Mouse (Mus musculus) kidney, adult 2 months (tissue): ENCODE measurements around the gene Gm853. TPM values are rescaled to one million over a fixed set of nuclear protein-coding genes. Genes with fewer than 3 reads are reported as not detected.

Experiments used
- DNase-seq: peaks from one replicate; pipeline ENCODE4 v3.0.0; 2021
- H3K27ac ChIP-seq: fragments of 200-500 bp; 2 replicates; pipeline ENCODE4 v1.5.1; 2012; ENCODE audit warnings: low read depth, low read length, control low read depth, inconsistent platforms; ENCODE audit not compliant: insufficient read depth
- H3K27me3 ChIP-seq: fragments of 200-500 bp; replicated peaks from 2 replicates; pipeline ENCODE4 v1.6.1; 2012; ENCODE audit warnings: mild to moderate bottlenecking, moderate library complexity, low read length, inconsistent platforms; ENCODE audit not compliant: control insufficient read depth, insufficient read depth
- H3K36me3 ChIP-seq: fragments of 200-500 bp; 2 replicates; pipeline ENCODE4 v1.6.1; 2012; ENCODE audit warnings: mild to moderate bottlenecking, moderate library complexity, low read length, inconsistent platforms; ENCODE audit not compliant: control insufficient read depth, insufficient read depth
- H3K4me1 ChIP-seq: fragments of 200-500 bp; 2 replicates; pipeline ENCODE4 v1.6.1; 2011; ENCODE audit warnings: low read length; ENCODE audit not compliant: control insufficient read depth, insufficient read depth
- H3K4me3 ChIP-seq: fragments of 200-500 bp; 2 replicates; pipeline ENCODE4 v1.5.1; 2011; ENCODE audit warnings: mild to moderate bottlenecking, low read depth, low read length, control low read depth; ENCODE audit not compliant: insufficient read depth
- CTCF ChIP-seq: fragments of 200-500 bp; conservative IDR thresholded peaks from 2 replicates; pipeline ENCODE4 v1.5.1; 2011; ENCODE audit warnings: low read depth, mild to moderate bottlenecking, control low read depth, low read length, moderate library complexity, mixed read lengths; ENCODE audit not compliant: insufficient read depth, insufficient read length
- POLR2A ChIP-seq: fragments of 200-500 bp; IDR thresholded peaks from one replicate; pipeline ENCODE4 v1.6.1; 2011; ENCODE audit warnings: low read depth, low read length, control low read depth
- WGBS: fragments of 180-500 bp; shearing (Covaris S2); methylation state at CpG from one replicate; pipeline ENCODE4 v1.1.7; 2018; 5-methylcytosine and 5-hydroxymethylcytosine counted together
- polyA plus RNA-seq: library from polyadenylated mRNA; depleted of rRNA; stranded (reverse); fragments of >200 nt; gene quantifications from 2 replicates; pipeline ENCODE4 v1.2.3, GENCODE M21; 2012

The Gm853 gene
- polyA plus RNA-seq, 1 experiment = 64.7 TPM

DNA sequence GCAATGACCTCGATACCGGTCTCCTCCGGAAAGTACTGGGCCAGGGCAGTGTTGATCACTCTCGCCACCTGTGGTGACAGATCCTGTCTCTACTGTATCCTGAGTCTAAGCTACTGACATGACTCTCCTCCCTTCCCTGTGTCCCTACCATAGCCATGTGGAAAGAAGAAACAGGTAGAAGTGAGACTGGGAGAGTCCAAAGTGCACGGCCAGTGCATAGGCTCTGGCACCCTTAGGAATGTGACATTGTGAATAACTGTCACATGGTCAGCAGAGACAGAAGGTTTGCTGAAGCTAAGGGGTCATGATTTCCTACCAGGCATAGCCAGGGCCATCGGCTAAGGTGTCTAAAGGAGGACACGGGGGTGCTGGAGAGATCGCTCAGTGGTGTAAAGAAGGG is 6.8 kb downstream of the Gm853 start:
- TF ChIP-seq POLR2A = no peak
- Histone ChIP-seq H3K27ac (no peak overlapping the region), H3K36me3 (no peaks in the 10 kb centered on the region), H3K27me3 (no peaks in the 10 kb centered on the region), H3K4me3 (no peak overlapping the region), H3K4me1 (no peaks in the 10 kb centered on the region; the same call in 1 of the 2 replicates)
- DNase-seq = no peak
- 66% methylated on average over 8 of the region's 8 CpGs for WGBS

- WGBS = 83% methylated on average over 10 of the region's 10 CpGs
- Histone ChIP-seq H3K4me1 (no peaks in the 10 kb centered on the region), H3K27ac (no peak overlapping the region), H3K27me3 (no peaks in the 10 kb centered on the region), H3K4me3 (no peak overlapping the region), H3K36me3 (no peaks in the 10 kb centered on the region)
- DNase-seq = no peak
- TF ChIP-seq CTCF (no peak), POLR2A (no peak)
Measured at GRCm38 (mm10) chr4:130213857-130214256, 8.3 kb downstream of the Gm853 start.

DNA sequence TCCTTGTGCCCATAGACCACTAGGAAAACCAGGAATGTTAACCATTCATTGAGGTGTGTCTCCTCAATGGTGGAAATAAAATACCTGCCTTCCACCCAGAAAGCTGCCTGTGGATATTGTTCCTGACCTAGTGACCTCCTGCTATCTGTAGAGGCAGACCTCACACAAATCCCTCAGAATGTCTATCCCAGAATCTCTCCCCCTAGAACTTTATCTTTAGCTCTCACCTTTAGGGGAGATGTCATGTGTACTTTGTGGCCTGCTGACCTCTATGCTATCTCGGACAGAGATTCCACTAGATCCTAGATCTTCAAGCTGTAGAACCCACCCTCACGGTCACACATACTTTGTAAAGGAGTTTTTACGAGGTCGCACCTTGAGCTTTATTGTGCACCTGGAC is 9.0 kb downstream of the Gm853 start:
- no peaks in the 10 kb centered on the region for H3K4me1 ChIP-seq
- no peak for DNase-seq
- no peak overlapping the region for H3K4me3 ChIP-seq
- H3K27me3 ChIP-seq = no peaks in the 10 kb centered on the region
- no peaks in the 10 kb centered on the region for H3K36me3 ChIP-seq
- 93% methylated on average over 4 of the region's 4 CpGs for WGBS
- H3K27ac ChIP-seq = no peak overlapping the region
- TF ChIP-seq POLR2A (no peak), CTCF (no peak)

DNA sequence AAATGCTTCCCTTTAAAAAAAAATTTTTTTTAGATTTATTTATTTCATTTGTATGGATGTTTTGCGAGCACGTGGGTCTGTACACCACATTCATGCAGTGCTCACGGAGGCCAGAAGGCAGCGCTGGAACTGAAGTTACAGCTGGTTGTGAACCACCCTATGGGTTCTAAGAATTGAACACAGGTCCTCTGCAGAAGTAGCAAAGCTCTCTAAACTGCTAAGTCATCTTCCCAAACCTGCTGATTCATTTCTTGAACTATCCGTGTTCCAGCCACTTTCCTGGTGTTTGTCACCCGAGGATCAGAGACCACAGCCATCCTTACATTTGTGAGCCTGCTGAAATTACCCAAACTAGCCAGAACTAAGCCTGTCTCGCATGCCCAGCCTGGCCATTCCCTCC is 9.8 kb downstream of the Gm853 start:
- Histone ChIP-seq H3K27ac (no peak overlapping the region), H3K4me1 (no peaks in the 10 kb centered on the region), H3K36me3 (no peaks in the 10 kb centered on the region), H3K4me3 (no peak overlapping the region), H3K27me3 (no peaks in the 10 kb centered on the region)
- no peak for TF ChIP-seq CTCF
- TF ChIP-seq POLR2A = no peak
- DNase-seq = no peak
- WGBS = 71% methylated on average over 7 of the region's 7 CpGs

GRCm38 (mm10) chr4:130211870-130212269 is 10.3 kb downstream of the Gm853 start:
- Histone ChIP-seq H3K4me1 (no peaks in the 10 kb centered on the region), H3K36me3 (no peaks in the 10 kb centered on the region), H3K27ac (no peak overlapping the region), H3K27me3 (no peaks in the 10 kb centered on the region), H3K4me3 (no peak overlapping the region)
- DNase-seq = no peak
- WGBS = 97% methylated on average over 2 of the region's 2 CpGs
- TF ChIP-seq CTCF (no peak), POLR2A (no peak)

DNA sequence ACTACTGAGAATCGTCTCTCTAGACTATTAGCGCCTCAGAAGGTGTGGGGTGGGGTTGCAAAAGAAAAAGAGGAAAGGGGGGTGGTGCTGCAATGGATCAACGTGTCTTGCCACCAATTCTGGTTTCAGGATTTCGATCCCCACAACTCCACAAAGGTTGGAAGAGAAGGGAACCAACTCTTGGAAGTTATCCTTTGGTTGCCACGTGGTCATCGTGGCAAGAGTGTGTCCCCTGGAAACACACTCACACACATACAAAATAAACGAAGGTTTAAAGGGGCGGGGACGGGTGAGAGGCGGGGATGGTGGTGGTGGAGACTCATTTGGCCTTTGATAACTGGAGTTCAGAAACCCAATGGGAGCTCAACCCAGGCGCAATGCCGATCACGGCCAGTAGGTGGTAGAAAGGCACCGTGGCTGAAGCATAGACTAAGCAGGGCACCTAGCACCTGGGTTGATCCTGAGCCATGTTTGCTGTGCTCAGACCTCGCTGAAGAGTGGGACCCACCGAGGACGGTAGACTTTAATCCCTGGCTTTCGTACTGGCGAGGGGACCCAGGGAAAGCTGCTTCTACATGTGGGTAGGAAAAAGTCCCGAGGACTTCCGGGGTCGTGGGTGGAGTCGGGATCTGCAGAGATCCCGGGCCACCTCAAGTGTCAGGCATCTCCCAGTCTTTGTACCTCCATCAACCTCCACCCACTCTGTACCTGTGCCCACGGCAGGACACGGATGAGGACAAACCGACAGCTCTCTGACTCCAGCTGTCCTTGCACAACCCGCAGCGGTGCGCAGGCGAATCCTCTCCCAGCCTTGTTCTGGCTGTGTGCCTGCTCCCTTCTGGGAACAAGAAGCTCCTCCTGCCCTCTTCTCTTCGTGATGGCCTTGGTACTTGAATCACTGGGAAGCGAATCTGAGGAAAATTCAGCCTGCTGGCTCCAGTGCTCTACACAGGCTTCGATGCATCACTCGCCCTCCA is 23.2 kb downstream of the Gm853 start:
- no peak for TF ChIP-seq POLR2A
- peak; percentile 97 for TF ChIP-seq CTCF
- Histone ChIP-seq H3K27me3 (no peaks in the 10 kb centered on the region), H3K4me3 (peak overlapping the region; percentile 8), H3K36me3 (no peaks in the 10 kb centered on the region), H3K4me1 (no peaks in the 10 kb centered on the region; the same call in 1 of the 2 replicates), H3K27ac (no peak overlapping the region)
- WGBS = 13% methylated on average over 35 of the region's 35 CpGs
- peak; percentile 90 for DNase-seq

DNA sequence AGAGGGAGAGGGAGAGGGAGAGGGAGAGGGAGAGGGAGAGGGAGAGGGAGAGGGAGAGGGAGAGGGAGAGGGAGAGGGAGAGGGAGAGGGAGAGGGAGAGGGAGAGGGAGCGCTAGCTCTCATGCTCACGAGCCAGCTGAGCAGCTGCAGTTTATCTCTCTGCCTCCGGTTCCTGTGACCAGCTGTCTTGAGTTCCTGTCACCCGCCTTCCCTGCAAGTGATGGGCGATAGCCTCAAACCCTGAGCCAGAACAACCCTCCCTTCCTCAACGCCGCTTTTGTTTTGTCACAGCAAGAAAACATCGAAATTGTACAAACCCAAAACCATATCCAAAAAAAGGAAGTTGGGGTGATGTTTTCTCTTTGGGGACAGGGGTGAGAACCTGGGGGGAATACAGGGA is 25.7 kb downstream of the Gm853 start:
- Histone ChIP-seq H3K27ac (no peak overlapping the region), H3K36me3 (no peaks in the 10 kb centered on the region), H3K27me3 (no peaks in the 10 kb centered on the region), H3K4me3 (no peak overlapping the region), H3K4me1 (peaks cover 3% of the 10 kb centered on the region; the same call in 1 of the 2 replicates)
- no peak for TF ChIP-seq CTCF
- TF ChIP-seq POLR2A = no peak
- DNase-seq = no peak
- 65% methylated on average over 8 of the region's 8 CpGs for WGBS
